Mouse (Mus musculus) CH12.LX (cell line): ENCODE results near the gene Mrpl44. TPM values are rescaled to one million over a fixed set of nuclear protein-coding genes. Genes with fewer than 3 reads are reported as not detected.

ENCODE experiments used
- DNase-seq: peaks from one replicate; pipeline ENCODE4 v3.0.0-alpha.2; 2013; ENCODE audit errors: extremely low read depth
- H3K27ac ChIP-seq: 2 replicates; pipeline ENCODE4 v1.5.1; 2012; ENCODE audit warnings: low read depth, mild to moderate bottlenecking, control low read depth, moderate library complexity; ENCODE audit not compliant: insufficient read depth
- H3K27me3 ChIP-seq: replicated peaks from 2 replicates; pipeline ENCODE3; 2012; ENCODE audit warnings: inconsistent platforms
- H3K36me3 ChIP-seq, 2 experiments: replicated peaks in 1 of 2; 2 replicates each; pipeline versions ENCODE3 to v1.6.1; 2012; ENCODE audit warnings: inconsistent platforms in 1 of 2, low read length in 1 of 2, mild to moderate bottlenecking in 1 of 2, mixed read lengths in 1 of 2, moderate library complexity in 1 of 2; ENCODE audit not compliant: control insufficient read depth in 1 of 2, insufficient read depth in 1 of 2
- H3K4me1 ChIP-seq, 2 experiments: 2 replicates each; pipeline ENCODE4 v1.6.1; 2012; ENCODE audit warnings: inconsistent platforms in 1 of 2, moderate library complexity in 1 of 2; ENCODE audit not compliant: insufficient read depth in 2 of 2, control insufficient read depth in 1 of 2
- H3K4me2 ChIP-seq: 2 replicates; pipeline ENCODE4 v1.6.1; 2012; ENCODE audit warnings: low read depth, mild to moderate bottlenecking, control low read depth; ENCODE audit not compliant: poor library complexity, insufficient read depth, severe bottlenecking
- H3K4me3 ChIP-seq, 3 experiments: fragments of 150-350 bp in 1 of 3; sonication (generic) in 1 of 3; replicated peaks in 1 of 3; 2 replicates each; pipeline versions ENCODE3 to v1.5.1; 2011 to 2012; ENCODE audit warnings: low read depth in 2 of 3, low read length in 2 of 3, mild to moderate bottlenecking in 2 of 3, moderate library complexity in 2 of 3, control low read depth in 1 of 3, improper control_type of control experiment in 1 of 3, inconsistent platforms in 1 of 3, mixed read lengths in 1 of 3; ENCODE audit not compliant: poor library complexity in 1 of 3
- H3K79me2 ChIP-seq: replicated peaks from 2 replicates; pipeline ENCODE4 v1.6.1; 2012; ENCODE audit warnings: mild to moderate bottlenecking, moderate library complexity; ENCODE audit not compliant: control insufficient read depth, poor library complexity, insufficient read depth, severe bottlenecking; ENCODE audit errors: extremely low read depth
- H3K9ac ChIP-seq: 2 replicates; pipeline ENCODE4 v1.6.1; 2012; ENCODE audit warnings: low read depth, mild to moderate bottlenecking, control low read depth, moderate library complexity; ENCODE audit not compliant: insufficient read depth
- H3K9me3 ChIP-seq: replicated peaks from 2 replicates; pipeline ENCODE3; 2012; ENCODE audit warnings: low read length, inconsistent platforms, mixed read lengths
- BHLHE40 ChIP-seq: IDR thresholded peaks from 2 replicates; pipeline ENCODE4 v1.6.1; 2011; ENCODE audit warnings: mild to moderate bottlenecking, low read depth, low read length, improper control_type of control experiment
- CHD1 ChIP-seq: IDR thresholded peaks from 2 replicates; pipeline ENCODE4 v1.6.1; 2012; ENCODE audit warnings: low read depth, low read length, improper control_type of control experiment, inconsistent platforms
- CHD2 ChIP-seq: IDR thresholded peaks from 2 replicates; pipeline ENCODE4 v1.6.1; 2011; ENCODE audit warnings: low read length, improper control_type of control experiment
- CTCF ChIP-seq, 2 experiments: IDR thresholded peaks in 1 of 2; conservative IDR thresholded peaks in 1 of 2; 2 replicates each; pipeline ENCODE4 v1.5.1; 2011 to 2012; ENCODE audit warnings: low read depth in 2 of 2, low read length in 2 of 2, improper control_type of control experiment in 1 of 2, inconsistent platforms in 1 of 2, mild to moderate bottlenecking in 1 of 2, moderate library complexity in 1 of 2
- E2F4 ChIP-seq: IDR thresholded peaks from 2 replicates; pipeline ENCODE4 v1.6.1; 2011; ENCODE audit warnings: low read depth, low read length, improper control_type of control experiment; ENCODE audit not compliant: insufficient replicate concordance
- EP300 ChIP-seq: IDR thresholded peaks from 2 replicates; pipeline ENCODE4 v1.6.1; 2011; ENCODE audit warnings: low read length, improper control_type of control experiment
- ETS1 ChIP-seq: conservative IDR thresholded peaks from 2 replicates; pipeline ENCODE4 v1.6.1; 2012; ENCODE audit warnings: low read depth, mild to moderate bottlenecking, inconsistent platforms, low read length, improper control_type of control experiment, moderate library complexity
- HCFC1 ChIP-seq: IDR thresholded peaks from 2 replicates; pipeline ENCODE4 v1.6.1; 2012; ENCODE audit warnings: low read depth, mild to moderate bottlenecking, inconsistent platforms, low read length, improper control_type of control experiment
- IRF4 ChIP-seq: IDR thresholded peaks from 2 replicates; pipeline ENCODE4 v1.6.1; 2014; ENCODE audit warnings: low read depth, mild to moderate bottlenecking, inconsistent platforms, low read length, improper control_type of control experiment
- JUN ChIP-seq: IDR thresholded peaks from 2 replicates; pipeline ENCODE4 v1.6.1; 2011; ENCODE audit warnings: low read depth, mild to moderate bottlenecking, low read length, improper control_type of control experiment, moderate library complexity; ENCODE audit not compliant: insufficient read depth
- MAFK ChIP-seq: IDR thresholded peaks from 2 replicates; pipeline ENCODE4 v1.6.1; 2011; ENCODE audit warnings: low read length, improper control_type of control experiment; ENCODE audit not compliant: insufficient replicate concordance
- MAX ChIP-seq: IDR thresholded peaks from 2 replicates; pipeline ENCODE4 v1.6.1; 2011; ENCODE audit warnings: low read length, improper control_type of control experiment
- MAZ ChIP-seq: IDR thresholded peaks from 2 replicates; pipeline ENCODE4 v1.6.1; 2012; ENCODE audit warnings: low read depth, mild to moderate bottlenecking, inconsistent platforms, low read length, improper control_type of control experiment, moderate library complexity
- MEF2A ChIP-seq: IDR thresholded peaks from 2 replicates; pipeline ENCODE4 v1.6.1; 2014; ENCODE audit warnings: low read depth, mild to moderate bottlenecking, inconsistent platforms, low read length, improper control_type of control experiment, borderline replicate concordance
- MYC ChIP-seq: IDR thresholded peaks from 2 replicates; pipeline ENCODE4 v1.6.1; 2011; ENCODE audit warnings: low read depth, mild to moderate bottlenecking, improper control_type of control experiment, low read length
- NELFE ChIP-seq: IDR thresholded peaks from 2 replicates; pipeline ENCODE4 v1.6.1; 2011; ENCODE audit warnings: low read depth, low read length, improper control_type of control experiment
- NRF1 ChIP-seq: IDR thresholded peaks from 2 replicates; pipeline ENCODE4 v1.6.1; 2014; ENCODE audit warnings: low read depth, mild to moderate bottlenecking, inconsistent platforms, low read length, improper control_type of control experiment, moderate library complexity
- RCOR1 ChIP-seq: conservative IDR thresholded peaks from 2 replicates; pipeline ENCODE4 v1.6.1; 2012; ENCODE audit warnings: low read depth, mild to moderate bottlenecking, inconsistent platforms, low read length, improper control_type of control experiment
- SIN3A ChIP-seq: IDR thresholded peaks from 2 replicates; pipeline ENCODE4 v1.6.1; 2012; ENCODE audit warnings: low read length, improper control_type of control experiment, inconsistent platforms
- TBP ChIP-seq: conservative IDR thresholded peaks from 2 replicates; pipeline ENCODE4 v1.6.1; 2011; ENCODE audit warnings: low read depth, low read length, improper control_type of control experiment
- TCF12 ChIP-seq: IDR thresholded peaks from 2 replicates; pipeline ENCODE4 v1.6.1; 2014; ENCODE audit warnings: low read depth, mild to moderate bottlenecking, inconsistent platforms, low read length, improper control_type of control experiment
- USF1 ChIP-seq: IDR thresholded peaks from 2 replicates; pipeline ENCODE4 v1.6.1; 2014; ENCODE audit warnings: low read depth, mild to moderate bottlenecking, inconsistent platforms, low read length, improper control_type of control experiment
- USF2 ChIP-seq: conservative IDR thresholded peaks from 2 replicates; pipeline ENCODE4 v1.6.1; 2011; ENCODE audit warnings: low read depth, low read length, improper control_type of control experiment
- ZKSCAN1 ChIP-seq: IDR thresholded peaks from 2 replicates; pipeline ENCODE4 v1.6.1; 2012; ENCODE audit warnings: low read depth, inconsistent platforms, low read length, improper control_type of control experiment, borderline replicate concordance
- ZMIZ1 ChIP-seq: IDR thresholded peaks from 2 replicates; pipeline ENCODE4 v1.6.1; 2012; ENCODE audit warnings: low read depth, mild to moderate bottlenecking, inconsistent platforms, low read length, improper control_type of control experiment
- ZNF384 ChIP-seq: IDR thresholded peaks from 2 replicates; pipeline ENCODE4 v1.6.1; 2012; ENCODE audit warnings: low read depth, low read length, improper control_type of control experiment, inconsistent platforms
- dilution Hi-C: fragments of 300-500 bp; cut with MboI; formaldehyde crosslinking; loops from 2 replicates; pipeline ENCODE4 v1.14.3; 2020; ENCODE audit warnings: low sequenced_read_pairs; ENCODE audit not compliant: extremely low pct_unique_long_range_greater_than_20kb, extremely low pct_ligation_motif_present
- in situ Hi-C: fragments of 300-500 bp; cut with MboI; formaldehyde crosslinking; loops from 3 replicates; pipeline ENCODE4 v1.14.3; 2019; ENCODE audit warnings: low sequenced_read_pairs, low pct_ligation_motif_present, low pct_unique_long_range_greater_than_20kb, mixed read lengths
- polyA plus RNA-seq: library from polyadenylated mRNA; unstranded; fragments of >175 nt; gene quantifications from 2 replicates; pipeline ENCODE4 v1.2.1, GENCODE M21; 2012; ENCODE audit warnings: low read depth; ENCODE audit not compliant: insufficient read length
- total RNA-seq, 2 experiments: library from RNA; depleted of rRNA; stranded (reverse); fragments of 300-350 nt in 1 of 2; fragments of >200 nt in 1 of 2; gene quantifications; 2 replicates each; pipeline ENCODE4 v1.2.3; 2012 to 2014

Gene Mrpl44
- total and polyA plus RNA-seq, 3 experiments = 63.7 to 129 (median 84.3) TPM

GRCm38 (mm10) chr1:79768231-79768630, 7.6 kb upstream of the Mrpl44 start:
- Histone ChIP-seq H3K27ac (no peak overlapping the region), H3K4me3 (no peak overlapping the region), H3K4me1 (peaks cover 20 to 89% of the 10 kb centered on the region in 2 experiments), H3K27me3 (no peaks in the 10 kb centered on the region), H3K79me2 (no peaks in the 10 kb centered on the region), H3K4me2 (no peak overlapping the region), H3K36me3 (no peaks in the 10 kb centered on the region), H3K9me3 (no peaks in the 10 kb centered on the region), H3K9ac (no peak overlapping the region)
- TF ChIP-seq EP300 = no peak
- TF ChIP-seq ZNF384 = no peak
- TF ChIP-seq TCF12 = no peak
- no peak for TF ChIP-seq JUN
- TF ChIP-seq MAX = no peak
- no peak for TF ChIP-seq ZKSCAN1
- TF ChIP-seq USF1 = no peak
- TF ChIP-seq SIN3A = no peak
- TF ChIP-seq RCOR1 = no peak
- no peak for TF ChIP-seq MYC
- no peak for TF ChIP-seq ZMIZ1
- TF ChIP-seq CHD1 = no peak
- TF ChIP-seq HCFC1 = no peak
- no peak for TF ChIP-seq USF2
- dilution Hi-C loops (no loop called here), in situ Hi-C loops (loop anchor here (25.0 kb wide), 1 partner anchor 719 kb away; no protein-coding TSS in a partner anchor)
- DNase-seq = no peak

- DNase-seq = peak; percentile 82
- dilution Hi-C loops (no loop called here), in situ Hi-C loops (loop anchor here (25.0 kb wide), 1 partner anchor 713 kb away; no protein-coding TSS in a partner anchor)
- Histone ChIP-seq H3K4me3 (no peak overlapping the region), H3K4me1 (peaks cover 21 to 62% of the 10 kb centered on the region in 2 experiments), H3K27ac (peak overlapping the region; percentile 91), H3K79me2 (peaks cover 18% of the 10 kb centered on the region)
- no peak for TF ChIP-seq E2F4
- TF ChIP-seq TBP = 0 out of 2 replicates have a peak, but pooled peaks have one; percentile 50
- peak; percentile 58; the same call in 1 of the 2 replicates for TF ChIP-seq TCF12
- TF ChIP-seq IRF4 = peak; percentile 49
- no peak for TF ChIP-seq ZKSCAN1
- no peak for TF ChIP-seq CTCF (conservative IDR thresholded peaks at IDR 0.05 in 1 of 2, IDR thresholded peaks at IDR 0.05 in 1 of 2; ENCODE audit: low read depth in 2 of 2, low read length in 2 of 2)
- TF ChIP-seq MEF2A = peak; percentile 72
- peak; percentile 48; the same call in 1 of the 2 replicates for TF ChIP-seq MAFK
- TF ChIP-seq HCFC1 = no peak
- peak; percentile 80 for TF ChIP-seq RCOR1
- TF ChIP-seq NELFE = peak; percentile 34; the same call in 1 of the 2 replicates
- no peak for TF ChIP-seq NRF1
- TF ChIP-seq JUN = no peak; the same call in 1 of the 2 replicates
- peak; percentile 79 for TF ChIP-seq EP300
- peak; percentile 84 for TF ChIP-seq MAZ
- TF ChIP-seq CHD2 = peak; percentile 78; the same call in 1 of the 2 replicates
- TF ChIP-seq BHLHE40 = peak; percentile 46; the same call in 1 of the 2 replicates
- peak; percentile 58 for TF ChIP-seq ETS1
- peak; percentile 88 for TF ChIP-seq ZNF384
- TF ChIP-seq SIN3A = 0 out of 2 replicates have a peak, but pooled peaks have one; percentile 43
- TF ChIP-seq, all 38 proteins: peak for 14
- peaks cover 10 to 17% of the 10 kb centered on the region in 2 experiments for H3K36me3 ChIP-seq
- no peaks in the 10 kb centered on the region for H3K9me3 ChIP-seq
- peak overlapping the region; percentile 41 for H3K9ac ChIP-seq
- H3K4me2 ChIP-seq = peak overlapping the region; percentile 83; the same call in 1 of the 2 replicates
- no peaks in the 10 kb centered on the region for H3K27me3 ChIP-seq
Observed at GRCm38 (mm10) chr1:79774164-79774780, 1.5 kb upstream of the Mrpl44 start.
